Mouse (Mus musculus) c-Kit-positive CD71-positive TER-119-positive erythroid progenitor cells, embryonic 14.5 days (primary cell): ENCODE data around the gene Ccnb3.
"Not testable (repeated sequence)": the region's sequence is repeated elsewhere in the genome, so short reads cannot be mapped to it uniquely, and the experiment has no call there.

Experiments
- DNase-seq: peaks from one replicate; pipeline ENCODE4 v3.0.0-alpha.2; 2013; ENCODE audit warnings: low spot score

Ccnb3 gene

GRCm38 (mm10) chrX:7041519-7041918, at the start of gene Ccnb3:
TSS of gene Ccnb3 (minus strand) at chrX:7041619.
- no peak for DNase-seq

- DNase-seq = no peak
These were observed 48.9 kb upstream of the Ccnb3 start for GRCm38 (mm10) chrX:7090323-7090722.

- no peak for DNase-seq
These were observed 44.5 kb upstream of the Ccnb3 start for GRCm38 (mm10) chrX:7085878-7086277.

- DNase-seq = no peak
These were observed 38.5 kb upstream of the Ccnb3 start for GRCm38 (mm10) chrX:7079820-7080429.

- no peak for DNase-seq
These were observed 26.6 kb upstream of the Ccnb3 start for GRCm38 (mm10) chrX:7068002-7068401.

GRCm38 (mm10) chrX:7067219-7067618, 25.8 kb upstream of the Ccnb3 start, which contains the start of gene Akap4:
TSS of gene Akap4 (plus strand) at chrX:7067519.
- no peak for DNase-seq

- no peak for DNase-seq
These were observed 22.7 kb upstream of the Ccnb3 start for GRCm38 (mm10) chrX:7064109-7064508.

GRCm38 (mm10) chrX:7057634-7058033, 16.2 kb upstream of the Ccnb3 start:
- peak; percentile 56 for DNase-seq

- peak; percentile 29 for DNase-seq
These were observed 15.6 kb upstream of the Ccnb3 start for GRCm38 (mm10) chrX:7057056-7057455.

GRCm38 (mm10) chrX:6983916-6984315, 57.5 kb downstream of the Ccnb3 start:
- not testable (repeated sequence) for DNase-seq

- no peak for DNase-seq
These were observed 69.5 kb downstream of the Ccnb3 start for GRCm38 (mm10) chrX:6971956-6972355.

- no peak for DNase-seq
These were observed 72.8 kb downstream of the Ccnb3 start for GRCm38 (mm10) chrX:6968598-6968997.
